In the genomic region with DNA sequence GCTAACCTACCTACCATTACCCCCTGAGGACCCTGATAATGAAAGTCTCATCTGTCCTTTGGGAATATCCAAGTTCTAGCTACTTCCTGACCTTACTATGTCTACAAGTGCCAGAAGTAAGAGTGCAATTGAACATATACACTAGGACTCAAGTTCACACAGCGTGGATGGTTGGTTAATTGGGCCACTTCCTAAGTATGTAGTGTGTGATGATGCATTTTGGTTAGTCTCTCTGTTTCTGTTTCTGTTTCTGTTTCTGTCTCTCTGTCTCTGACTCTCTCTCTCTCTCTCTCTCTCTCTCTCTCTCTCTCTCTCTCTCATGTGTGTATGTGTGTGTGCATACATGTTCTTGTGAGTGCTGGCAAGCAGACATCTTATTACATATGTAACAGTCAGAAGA, we compare ENCODE assay signal across 18 mouse cellular contexts.
DNase-seq lines count a peak whose midpoint lies in the region; ATAC-seq lines count a peak whose summit lies in the region.
"Had no signal": no experiment of that assay in that cellular context is flagged by ENCODE, and none has a peak within 500 bp of the region (broad histone marks: within the 10 kb centered on the region; RNA-seq: fewer than 3 reads in every experiment).

No protein-coding gene starts in this region.

- intact Hi-C loops in left cerebral cortex, postnatal 25 days (cut with DNase I) = loop anchor here (10.0 kb wide), 1 partner anchor 384 kb away; no protein-coding TSS in a partner anchor

- DNase-seq in induced T-regulatory cell, adult 2 months (ENCODE audit: low read depth) = peak; percentile 52
- no peak for DNase-seq in cerebellum, adult 11 months
- no peak for DNase-seq in left cerebral cortex, postnatal 25 days (ENCODE audit: low spot score in 2 of 2)
- DNase-seq: adrenal gland, adult 8-10 months; adrenal gland, postnatal 14 days; adrenal gland, postnatal 36 days; cerebellum, adult 11-12 months; cerebellum, adult 2 months; cerebellum, adult 9-10 months; cerebellum, postnatal 10 days; cerebellum, postnatal 25 days; forebrain, postnatal 0 days had no signal

- ATAC-seq in CD4-positive, CD25-positive, alpha-beta regulatory T cell, adult 4 months = peak; percentile 68
- ATAC-seq in activated CD4-positive, CD25-positive, alpha-beta regulatory T cell, adult 4 months = peak; percentile 69
- no peak for ATAC-seq in cerebellum, adult (ENCODE audit: insufficient number of reproducible peaks, low FRiP score, low TSS enrichment)
- ATAC-seq: forebrain, embryonic 13.5 days; forebrain, embryonic 15.5 days; forebrain, postnatal 0 days; Patski had no signal
